Mouse (Mus musculus) adrenal gland (tissue): ENCODE measurements around the gene Ttc25.
"Not testable (repeated sequence)": the region's sequence is repeated elsewhere in the genome, so short reads cannot be mapped to it uniquely, and the experiment has no call there.

ENCODE experiments used
- intact Hi-C: fragments of 180-260 bp; cut with DNase I; formaldehyde crosslinking; loops from one replicate; pipeline ENCODE4 v1.15.1; 2025

Gene Ttc25

DNA sequence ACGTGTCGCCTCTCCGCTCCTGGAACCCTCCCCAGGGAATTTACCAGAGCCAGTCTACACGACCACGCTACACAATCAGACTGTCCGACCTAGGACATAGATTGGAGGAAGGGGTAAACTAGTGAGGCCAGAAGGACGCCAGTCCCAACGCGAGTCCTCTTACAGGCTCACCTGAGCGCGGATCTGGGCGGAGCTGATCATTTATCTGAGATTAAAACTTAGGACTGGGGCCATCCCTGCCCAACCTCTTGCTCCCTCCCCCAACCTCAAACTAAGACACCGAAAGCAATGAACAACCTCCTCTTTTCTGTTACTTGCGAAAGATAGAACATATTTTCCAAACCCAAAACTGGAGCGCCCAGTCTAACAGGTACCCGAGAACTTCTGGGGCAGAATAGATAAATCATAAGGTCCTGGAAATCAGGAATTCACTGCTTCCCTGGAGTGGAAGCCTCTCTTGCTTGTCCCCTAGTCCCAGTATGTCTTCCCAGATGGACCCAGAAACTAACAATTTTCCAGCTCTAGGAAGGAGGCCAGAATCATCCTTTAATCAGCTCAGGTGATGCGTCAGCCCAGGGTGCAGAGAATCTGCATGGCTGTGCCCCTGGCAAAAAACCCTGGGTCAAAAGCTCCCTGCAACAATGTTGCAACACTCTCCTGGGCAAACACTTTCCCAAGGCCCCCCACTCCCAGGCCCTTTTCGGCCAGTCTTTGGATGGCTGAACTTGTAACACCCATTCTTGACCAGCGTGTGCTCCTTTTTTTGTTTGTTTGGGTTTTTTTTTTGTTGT lies 16.8 kb upstream of the Ttc25 start:
- intact Hi-C loops = no loop called here

DNA sequence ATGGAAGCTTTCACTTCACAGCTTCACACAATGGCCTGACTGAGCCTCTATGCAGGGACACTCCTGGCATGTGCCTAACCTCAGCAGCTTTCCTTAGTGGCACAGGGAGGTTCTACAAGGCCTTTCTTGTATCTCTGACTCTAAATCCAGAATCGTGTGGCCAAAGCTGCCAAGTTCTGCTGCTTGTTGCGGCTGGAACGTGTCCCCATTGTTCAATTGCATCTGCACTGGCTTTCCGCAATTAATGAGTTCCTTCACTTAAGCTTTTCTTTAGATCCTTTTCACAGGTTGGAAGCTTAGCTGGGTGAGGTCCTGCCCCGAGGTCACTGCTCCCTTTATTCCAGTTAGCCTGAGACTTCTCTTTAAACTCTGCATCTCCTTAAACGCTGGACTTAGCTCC lies 11.5 kb upstream of the Ttc25 start:
- intact Hi-C loops = no loop called here

DNA sequence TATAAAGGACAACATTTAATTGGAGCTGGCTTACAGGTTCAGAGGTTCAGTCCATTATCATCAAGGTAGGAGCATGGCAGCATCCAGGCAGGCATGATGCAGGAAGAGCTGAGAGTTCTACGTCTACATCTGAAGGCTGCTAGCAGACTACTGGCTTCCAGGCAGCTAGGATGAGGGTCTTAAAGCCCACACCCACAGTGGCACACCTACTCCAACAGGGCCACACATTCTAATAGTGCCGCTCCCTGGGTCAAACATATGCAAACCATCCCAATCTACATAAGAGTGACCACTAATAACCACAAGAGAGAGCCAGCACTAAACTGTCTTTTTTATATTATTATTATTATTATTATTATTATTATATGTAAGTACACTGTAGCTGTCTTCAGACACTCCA lies 11.0 kb upstream of the Ttc25 start:
- intact Hi-C loops = not testable (repeated sequence)

DNA sequence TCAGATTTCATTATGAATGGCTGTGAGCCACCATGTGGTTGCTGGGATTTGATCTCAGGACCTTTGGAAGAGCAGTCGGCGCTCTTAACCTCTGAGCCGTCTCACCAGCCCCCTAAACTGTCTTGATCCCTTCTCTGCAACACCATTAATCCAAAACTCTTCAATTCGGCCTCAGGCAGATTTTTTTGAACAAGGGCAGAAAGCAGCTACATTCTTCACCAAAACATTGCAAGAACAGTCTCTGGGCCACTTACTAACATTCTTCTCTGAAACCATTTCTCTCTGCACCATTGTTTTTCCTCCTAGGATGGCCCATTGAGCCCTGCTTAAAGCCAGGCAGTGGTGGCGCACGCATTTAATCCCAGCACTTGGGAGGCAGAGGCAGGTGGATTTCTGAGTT lies 10.6 kb upstream of the Ttc25 start:
- intact Hi-C loops = not testable (repeated sequence)

DNA sequence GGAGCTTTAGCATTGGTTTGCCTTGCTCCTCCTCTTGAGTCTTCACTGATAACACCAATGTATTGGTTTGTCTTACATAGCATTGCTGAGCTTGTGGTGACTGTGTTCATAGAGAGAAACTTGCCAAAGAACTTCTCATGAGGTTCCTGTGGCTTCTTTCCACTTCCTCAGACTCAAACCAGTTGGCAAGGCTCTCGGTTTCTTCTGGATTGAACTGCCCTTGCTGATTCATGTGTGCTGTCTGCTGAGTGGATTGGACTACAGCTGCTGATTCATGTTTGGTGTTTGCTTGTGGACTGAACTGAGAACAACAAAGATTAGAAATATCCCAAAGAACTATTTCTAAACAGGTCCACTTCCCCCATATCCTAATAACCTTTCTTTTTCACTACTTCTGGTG lies 9.4 kb upstream of the Ttc25 start:
- intact Hi-C loops = no loop called here

DNA sequence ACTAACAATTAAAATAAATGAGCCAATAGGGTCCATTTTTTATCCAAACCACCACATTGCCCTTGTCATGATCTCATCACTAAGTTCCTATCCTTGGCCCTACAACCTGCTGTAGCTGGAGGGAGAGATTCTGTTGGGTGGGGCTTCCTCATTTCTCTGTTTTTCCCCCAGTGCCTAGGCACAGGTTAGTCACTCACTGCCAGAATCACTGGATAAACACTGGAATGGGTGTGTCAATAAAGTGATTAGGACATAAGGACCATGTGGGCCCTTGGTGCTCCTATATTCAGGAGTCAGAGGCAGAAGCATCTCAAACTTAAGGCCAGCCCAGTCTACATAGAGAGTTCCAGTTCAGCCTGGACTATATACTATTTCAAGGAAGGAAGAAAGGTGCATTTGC lies 8.9 kb upstream of the Ttc25 start:
- intact Hi-C loops = no loop called here

DNA sequence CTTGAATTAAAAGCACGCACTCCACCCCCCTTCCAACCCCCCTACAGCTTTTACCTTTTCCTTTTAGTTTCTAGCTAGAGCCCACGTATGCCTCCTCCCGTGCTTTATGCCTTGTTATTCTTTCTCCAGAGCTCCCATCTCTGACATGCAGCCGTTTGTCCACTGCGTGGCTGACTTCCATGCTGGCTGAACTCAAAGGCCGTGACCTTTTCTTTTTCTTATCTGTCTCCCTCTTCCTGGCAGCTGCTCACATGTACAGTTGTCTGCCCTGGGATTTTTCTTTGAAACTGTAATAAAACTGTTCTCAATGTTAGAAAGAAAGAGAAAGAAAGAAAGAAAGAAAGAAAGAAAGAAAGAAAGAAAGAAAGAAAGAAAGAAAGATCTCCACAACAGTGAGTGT lies 4.4 kb upstream of the Ttc25 start:
- intact Hi-C loops = no loop called here

DNA sequence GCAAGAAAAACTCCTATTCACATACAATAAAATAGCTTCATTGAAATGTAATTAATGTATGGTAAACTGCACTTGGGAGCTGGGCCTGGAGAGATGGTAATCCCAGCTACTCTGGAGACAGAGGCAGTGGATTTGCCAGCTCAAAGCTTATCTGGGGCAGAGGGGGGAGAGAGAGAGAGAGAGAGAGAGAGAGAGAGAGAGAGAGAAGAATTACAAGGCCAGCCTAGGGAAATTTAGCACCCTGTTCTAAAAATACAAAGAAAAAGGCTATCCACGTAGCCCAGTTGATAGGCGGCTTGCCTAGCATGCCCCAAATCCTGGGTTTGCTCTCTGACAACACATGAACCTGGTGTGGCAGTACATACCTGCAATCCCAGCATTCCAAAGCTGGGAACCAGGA lies 3.8 kb upstream of the Ttc25 start:
- intact Hi-C loops = no loop called here

DNA sequence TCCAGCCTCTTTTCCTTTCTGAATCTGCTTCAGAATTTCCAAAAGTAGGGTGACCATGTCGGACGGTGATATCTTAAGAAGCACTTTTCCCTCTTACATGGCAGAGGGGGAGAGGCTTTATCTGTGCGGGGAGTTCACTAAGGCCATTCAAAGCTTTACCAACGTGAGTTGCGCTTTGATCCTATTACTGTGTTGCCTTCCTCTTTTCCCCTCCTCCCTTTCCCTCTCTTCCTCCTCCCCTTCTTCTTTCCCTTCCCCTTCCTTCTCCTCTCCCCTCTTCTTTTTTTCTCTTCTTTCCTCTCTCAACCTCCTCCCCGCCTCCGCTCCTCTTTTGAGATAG lies 309 bp downstream of the Ttc25 start:
- intact Hi-C loops = no loop called here

DNA sequence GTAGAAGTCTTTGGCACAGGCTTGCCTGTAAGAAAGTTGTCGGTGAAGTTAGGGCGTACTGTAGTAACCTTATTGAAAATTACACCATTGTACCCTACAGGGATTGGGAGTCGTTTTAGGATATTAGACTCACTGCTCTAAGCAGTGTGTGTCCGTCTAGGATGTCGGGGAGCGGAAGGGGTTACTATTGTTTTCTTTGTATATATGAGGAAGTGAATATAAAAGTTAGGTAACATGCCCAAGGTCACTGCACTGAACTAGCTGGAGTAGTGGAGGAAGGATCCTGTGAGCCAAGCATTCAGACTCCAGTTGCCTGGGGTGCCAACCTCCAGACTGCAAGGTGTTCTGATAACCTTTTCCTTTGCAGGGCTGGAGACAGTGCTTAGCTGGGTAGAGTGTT lies 1.5 kb downstream of the Ttc25 start:
- intact Hi-C loops = no loop called here

DNA sequence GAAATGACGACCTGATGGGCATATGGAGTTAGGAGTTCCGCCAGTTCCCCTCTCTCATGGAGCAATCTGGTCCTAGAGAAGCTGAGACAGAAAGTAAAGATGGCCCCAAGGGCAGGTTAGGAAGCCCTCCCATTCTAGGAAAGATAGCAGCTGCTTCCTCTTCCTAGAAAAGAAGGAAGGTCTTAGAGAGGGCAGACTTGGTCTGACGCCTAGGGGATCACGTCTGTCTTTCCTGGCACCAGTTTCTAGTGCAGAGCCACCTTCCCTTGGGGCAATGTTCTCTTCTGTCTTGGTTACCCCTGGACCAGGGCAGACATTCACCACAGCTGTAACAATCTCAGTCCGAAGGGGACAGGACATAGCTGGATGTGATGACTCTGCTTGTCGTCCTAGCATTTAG lies 2.7 kb downstream of the Ttc25 start:
- intact Hi-C loops = no loop called here

DNA sequence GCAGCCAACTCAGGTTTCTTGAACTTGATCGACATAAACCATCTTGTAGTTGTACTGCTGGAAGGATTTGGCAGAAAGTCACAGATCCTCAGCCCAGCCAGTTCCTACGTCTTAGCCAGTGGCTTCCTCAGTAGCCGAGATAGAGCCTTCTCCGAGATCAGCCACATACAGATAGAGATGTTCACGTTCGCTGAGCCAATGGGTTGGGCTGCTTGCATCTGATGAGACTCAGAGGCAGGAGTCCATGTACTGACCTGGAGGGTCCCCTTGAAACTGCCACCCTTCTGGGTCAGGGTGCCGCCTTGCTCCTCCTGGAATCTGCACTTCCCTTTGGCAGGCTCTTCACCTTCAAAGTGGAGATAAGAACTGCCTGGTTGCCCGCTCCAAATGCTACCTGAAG lies 4.1 kb downstream of the Ttc25 start:
- intact Hi-C loops = no loop called here

DNA sequence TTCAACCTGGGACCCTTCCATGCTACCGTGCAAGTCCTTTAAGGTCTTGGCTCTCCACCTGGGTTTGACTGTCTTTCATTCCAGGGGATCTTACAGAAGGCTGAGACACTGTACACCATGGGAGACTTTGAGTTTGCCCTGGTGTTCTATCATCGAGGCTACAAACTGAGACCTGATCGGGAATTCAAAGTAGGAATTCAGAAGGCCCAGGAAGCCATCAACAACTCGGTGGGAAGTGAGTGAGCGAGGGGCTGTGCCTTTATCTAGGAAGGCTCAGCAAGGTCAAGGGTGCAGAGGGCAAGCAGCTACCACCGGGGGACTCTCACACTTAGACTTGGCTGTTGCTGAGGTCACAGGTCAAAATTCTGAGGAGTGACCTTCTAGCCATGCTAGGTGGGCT lies 4.7 kb downstream of the Ttc25 start:
- intact Hi-C loops = no loop called here

DNA sequence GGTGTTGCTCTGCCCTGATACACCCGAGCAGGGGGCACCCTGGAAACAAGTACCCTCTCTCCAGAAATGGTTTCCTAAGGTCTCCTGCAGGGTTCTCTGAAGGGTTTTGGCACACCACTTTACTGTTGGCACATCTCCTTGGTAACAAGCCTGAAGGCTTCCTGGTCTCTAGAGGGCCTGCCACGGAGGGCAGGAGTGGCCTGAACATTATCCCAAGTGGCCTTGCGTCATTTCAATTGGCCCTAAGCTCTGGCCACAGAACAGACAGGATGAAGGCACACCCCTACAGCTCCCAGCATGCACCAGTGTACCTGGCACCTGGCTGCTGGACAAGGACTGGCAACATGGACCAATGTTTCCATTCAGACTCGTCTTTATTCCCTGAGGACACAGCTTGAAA lies 7.4 kb downstream of the Ttc25 start:
- intact Hi-C loops = no loop called here

DNA sequence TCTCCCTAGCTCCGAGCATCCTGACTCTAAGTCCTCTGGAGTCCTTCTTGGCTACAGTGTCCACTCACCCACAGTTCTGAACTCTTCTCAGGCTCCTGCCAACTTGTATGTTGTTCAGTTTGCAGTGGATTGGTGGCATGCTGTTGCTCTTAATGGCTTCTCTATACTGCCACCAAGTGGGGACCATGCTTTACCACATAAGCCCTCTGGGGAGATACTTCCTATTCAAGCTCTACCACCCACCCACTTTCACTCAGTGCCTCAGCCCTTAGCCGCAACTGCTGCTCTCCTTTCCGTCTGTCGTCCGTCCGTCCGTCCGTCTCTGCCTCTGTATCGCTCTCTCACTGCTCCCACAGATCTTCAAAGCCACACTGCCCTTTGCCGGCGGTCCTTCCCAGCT lies 10.2 kb downstream of the Ttc25 start:
- intact Hi-C loops = loop anchor here (5.0 kb wide), 2 partner anchors 43 to 128 kb away; no protein-coding TSS in a partner anchor

DNA sequence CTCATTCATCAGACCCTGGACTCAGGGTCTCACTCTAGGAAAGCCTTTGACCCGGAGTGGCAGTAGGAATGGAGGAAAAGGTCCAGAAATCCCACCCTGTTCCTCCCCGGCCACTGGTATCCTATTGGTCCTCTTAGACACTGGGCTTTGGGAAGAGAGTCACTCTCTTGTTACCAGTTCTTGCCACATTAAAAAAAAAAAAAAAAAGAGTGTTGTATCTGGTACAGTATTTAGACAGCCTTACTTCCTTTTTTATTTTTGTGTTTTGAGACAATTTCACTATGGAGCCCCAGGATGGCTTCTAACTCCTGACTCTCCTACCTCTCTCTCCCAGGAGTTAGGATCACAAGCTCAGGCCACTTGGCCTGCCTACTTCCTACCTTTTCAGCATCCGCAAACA lies 12.2 kb downstream of the Ttc25 start:
- intact Hi-C loops = loop anchor here (5.0 kb wide), 2 partner anchors 45 to 130 kb away; no protein-coding TSS in a partner anchor

DNA sequence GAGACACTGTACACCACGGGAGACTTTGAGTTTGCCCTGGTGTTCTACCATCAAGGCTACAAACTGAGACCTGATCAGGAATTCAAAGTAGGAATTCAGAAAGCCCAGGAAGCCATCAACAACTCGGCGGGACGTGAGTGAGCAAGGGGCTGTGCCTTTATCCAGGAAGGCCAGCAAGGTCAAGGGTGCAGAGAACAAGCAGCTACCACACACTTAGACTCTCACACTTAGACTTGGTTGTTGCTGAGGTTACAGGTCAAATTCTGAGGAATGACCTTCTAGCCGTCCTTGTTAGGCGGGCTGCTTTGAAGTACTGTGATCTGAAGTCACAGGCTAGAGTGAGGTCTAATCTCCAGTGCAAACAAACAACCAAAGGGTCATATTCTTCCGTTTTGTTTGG lies 14.1 kb downstream of the Ttc25 start:
- intact Hi-C loops = loop anchor here (5.0 kb wide), 2 partner anchors 47 to 132 kb away; no protein-coding TSS in a partner anchor

DNA sequence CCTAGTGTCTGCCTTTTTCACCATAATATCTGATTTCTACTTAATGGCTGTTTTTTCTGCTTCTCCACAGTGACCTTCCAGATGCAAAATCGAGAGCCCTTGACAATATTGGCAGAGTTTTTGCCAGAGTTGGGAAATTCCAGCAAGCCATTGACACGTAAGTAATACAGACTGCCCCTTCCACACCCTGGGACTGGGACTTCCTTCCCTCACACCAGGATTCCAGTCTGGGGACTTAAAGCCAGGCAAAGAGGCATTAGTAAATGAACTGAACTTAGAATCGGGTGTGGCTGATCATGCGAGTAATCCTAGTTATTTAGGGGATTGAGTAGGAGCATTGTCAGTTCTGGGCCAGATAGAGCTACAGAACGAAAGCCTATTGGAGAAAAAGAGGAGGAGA lies 16.3 kb downstream of the Ttc25 start:
- intact Hi-C loops = no loop called here

DNA sequence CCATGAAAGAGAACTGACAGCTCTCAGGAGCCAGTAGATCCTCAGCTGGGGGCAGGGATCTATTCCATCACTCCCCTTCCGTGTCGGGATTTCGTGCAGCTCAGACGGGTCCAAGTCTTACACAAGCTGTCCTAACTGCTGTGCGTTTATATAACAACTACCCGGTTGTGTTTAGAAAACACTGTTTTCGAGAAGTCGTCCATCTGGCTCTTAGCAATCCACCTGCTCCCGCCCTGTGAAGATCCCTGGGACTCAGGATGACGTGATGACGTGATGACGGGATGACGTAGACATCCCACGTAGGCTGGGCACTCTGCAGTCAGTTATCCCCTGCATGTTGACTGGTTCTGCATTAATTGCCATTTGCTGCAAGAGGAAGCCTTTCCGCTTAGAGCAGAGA lies 18.9 kb downstream of the Ttc25 start:
- intact Hi-C loops = no loop called here

DNA sequence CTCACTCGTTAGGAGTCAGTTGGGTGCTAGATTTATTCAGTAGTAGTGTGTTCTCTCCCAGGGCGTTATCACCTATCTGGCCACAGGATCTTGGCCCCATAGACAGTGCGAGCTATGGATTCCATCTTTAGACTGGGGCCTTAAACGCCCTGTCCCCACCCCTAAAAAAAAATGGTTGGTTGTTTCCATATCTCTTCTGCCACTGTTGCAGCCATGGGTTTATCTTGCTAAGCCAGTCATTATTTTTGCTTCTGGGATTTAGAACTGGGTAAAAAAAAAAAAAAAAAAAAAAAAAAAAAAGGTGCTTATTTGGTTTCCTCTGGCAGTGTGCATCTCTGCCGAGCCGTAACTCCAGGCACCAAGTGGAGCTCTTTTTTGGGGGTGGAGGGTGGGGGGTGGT lies 19.3 kb downstream of the Ttc25 start:
- intact Hi-C loops = loop anchor here (5.0 kb wide), 1 partner anchor 398 kb away; no protein-coding TSS in a partner anchor

DNA sequence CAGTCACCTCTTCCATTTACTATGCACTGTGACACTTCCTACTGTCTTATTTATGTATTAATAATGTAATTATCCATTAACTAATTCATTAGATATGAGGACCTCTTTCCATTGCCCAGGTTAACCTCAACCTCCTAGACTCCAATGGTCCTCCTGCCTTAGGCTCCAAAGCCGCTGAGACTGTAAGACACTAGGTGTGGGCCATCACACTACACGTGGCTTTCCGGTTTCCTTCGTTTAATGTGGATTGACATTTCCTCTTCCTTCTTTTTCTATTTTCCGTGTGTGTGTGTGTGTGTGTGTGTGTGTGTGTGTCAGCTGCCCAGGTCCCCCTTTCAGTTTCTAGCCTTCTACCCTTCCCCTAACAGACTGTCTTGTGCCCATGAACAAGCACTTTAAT lies 21.8 kb downstream of the Ttc25 start:
- intact Hi-C loops = loop anchor here (5.0 kb wide), 1 partner anchor 395 kb away; no protein-coding TSS in a partner anchor

DNA sequence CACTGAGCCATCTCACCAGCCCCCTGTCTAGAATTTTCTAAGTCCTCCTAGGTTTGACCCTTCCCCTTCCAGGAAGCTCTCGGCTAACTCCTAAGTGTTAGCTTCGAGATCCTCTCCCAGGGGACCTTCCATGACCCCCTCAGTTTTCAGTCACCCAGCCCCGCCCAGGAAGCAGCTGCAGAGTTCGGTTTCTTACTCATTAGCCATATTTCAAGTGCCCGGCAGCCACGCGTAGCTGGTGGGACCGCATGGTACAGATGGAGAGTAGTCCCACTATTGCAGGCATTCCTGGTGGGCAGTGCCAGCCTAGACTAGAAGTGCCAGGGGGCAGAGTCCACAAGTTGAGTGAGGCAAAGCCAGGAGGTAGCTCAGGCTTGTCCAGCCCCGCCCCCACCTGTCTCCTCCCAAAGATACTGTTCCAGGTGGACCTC lies 22.4 kb downstream of the Ttc25 start:
- intact Hi-C loops = loop anchor here (5.0 kb wide), 1 partner anchor 394 kb away; no protein-coding TSS in a partner anchor

DNA sequence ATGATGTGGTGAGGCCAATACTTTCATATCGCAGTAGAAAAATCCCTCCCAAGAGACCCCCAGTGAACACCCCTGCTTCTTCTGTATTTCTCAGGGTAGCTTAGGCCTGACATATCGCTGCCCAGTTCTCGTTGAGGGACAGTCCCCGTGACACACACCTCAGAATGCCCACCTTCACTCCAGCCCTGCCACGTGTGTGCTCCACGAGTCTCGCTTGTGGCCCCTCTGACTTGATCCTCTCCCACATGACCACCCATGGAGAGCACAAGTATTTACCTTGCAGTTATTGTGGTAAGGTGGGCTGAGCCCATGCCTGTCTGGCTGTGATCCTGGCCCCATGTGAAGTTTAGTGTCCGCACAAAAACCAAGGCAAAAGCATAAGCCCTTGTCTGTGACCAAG lies 23.3 kb downstream of the Ttc25 start:
- intact Hi-C loops = loop anchor here (5.0 kb wide), 1 partner anchor 394 kb away; no protein-coding TSS in a partner anchor
